Mouse (Mus musculus): ENCODE measurements around the gene Tmem114.

- TF ChIP-seq CTCF (IDR thresholded peaks at IDR 0.05; ENCODE audit: low read depth, low read length) (no peak), GATA1 (IDR thresholded peaks at IDR 0.05; ENCODE audit: borderline replicate concordance, low read length) (no peak), POLR2AphosphoS5 (IDR thresholded peaks at IDR 0.05; ENCODE audit: insufficient replicate concordance, low read depth, low read length) (no peak), TAL1 (conservative IDR thresholded peaks at IDR 0.05; ENCODE audit: low read depth, low read length) (no peak), GATA2 (IDR thresholded peaks at IDR 0.05; ENCODE audit: borderline replicate concordance, low read depth, low read length) (no peak)
Observed at GRCm38 (mm10) chr16:8409197-8409596, 15.7 kb downstream of the Tmem114 start.

All from G1E (cell line).